ENCODE assay signal across 8 mouse cellular contexts in the genomic region with DNA sequence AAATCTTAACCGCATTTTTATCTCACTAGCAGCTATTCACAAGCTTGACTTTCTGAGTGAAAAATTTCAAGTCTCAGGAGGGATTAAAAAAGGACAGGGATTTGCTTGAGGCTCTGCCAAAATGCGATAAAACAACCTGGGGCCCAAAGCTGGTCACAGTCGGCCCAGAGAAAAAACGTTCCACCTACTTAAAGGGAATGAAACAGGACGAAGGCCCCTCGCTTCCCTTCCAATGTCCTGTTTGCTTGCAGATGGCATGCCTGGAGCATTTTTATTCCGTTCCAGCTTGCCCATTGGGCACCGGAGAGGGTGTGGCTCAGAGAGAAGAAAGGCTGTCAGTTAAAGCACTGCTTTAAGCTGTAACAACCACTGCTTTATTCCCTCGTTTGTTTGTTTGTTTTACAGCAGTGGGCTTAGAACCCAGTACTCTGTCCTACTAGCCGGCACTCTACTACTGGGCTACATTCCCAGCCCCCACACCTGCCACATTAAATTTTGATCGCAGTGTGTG.
DNase-seq lines count a peak whose midpoint lies in the region; ATAC-seq lines count a peak whose summit lies in the region.

No protein-coding gene starts in this region.

- no peak overlapping the region for H3K9ac ChIP-seq in heart, embryonic 11.5 days (ENCODE audit: low read depth, low read length)

- no peaks in the 10 kb centered on the region for H3K9me3 ChIP-seq in heart, embryonic 11.5 days (replicated peaks; ENCODE audit: control insufficient read depth, low read length)

- intact Hi-C loops in left cerebral cortex, postnatal 25 days (cut with DNase I): no loop called here

- H3K27ac ChIP-seq in heart, embryonic 11.5 days (ENCODE audit: low read depth, low read length): no peak overlapping the region

- WGBS in heart, embryonic 11.5 days (ENCODE audit: insufficient replicate concordance): 16% methylated on average over 11 of the region's 11 CpGs

- no peaks in the 10 kb centered on the region for H3K36me3 ChIP-seq in heart, embryonic 11.5 days (ENCODE audit: control insufficient read depth, insufficient read depth, low read length)

- DNase-seq in heart, adult 9 months (ENCODE audit: low spot score in 2 of 2): no peak
- DNase-seq in embryo, embryonic 9.5 days (ENCODE audit: extremely low spot score): peak; percentile 27
- DNase-seq in heart, postnatal 4 days: peak; percentile 7
- peak; percentile 56 to 71 for DNase-seq in left cerebral cortex, postnatal 25 days (ENCODE audit: low spot score in 2 of 2)
- DNase-seq in right cerebral cortex, postnatal 10 days (ENCODE audit: low spot score in 2 of 2): peak; percentile 75 to 86
- DNase-seq in MN1 (ENCODE audit: low spot score): no peak
- no peak for DNase-seq in lung, postnatal 10 days

- H3K4me1 ChIP-seq in heart, embryonic 11.5 days (ENCODE audit: control insufficient read depth, insufficient read depth, low read length): peaks cover 3% of the 10 kb centered on the region; the same call in 1 of the 2 replicates

- no peak for ATAC-seq in heart, embryonic 11.5 days (replicated peaks; ENCODE audit: insufficient number of reproducible peaks, low FRiP score, low TSS enrichment)

- no peaks in the 10 kb centered on the region for H3K27me3 ChIP-seq in heart, embryonic 11.5 days (ENCODE audit: control insufficient read depth, insufficient read depth, low read length)

- H3K4me3 ChIP-seq in heart, embryonic 11.5 days (ENCODE audit: low read depth, low read length): peak overlapping the region; percentile 27

- peak overlapping the region; percentile 59 for H3K4me2 ChIP-seq in heart, embryonic 11.5 days

Comparison
In these comparisons a context has a peak if more than half of its experiments do, and no peak if none do; other contexts are left out.
1. DNase-seq: peak in embryo, embryonic 9.5 days (single experiment), heart, postnatal 4 days (single experiment), left cerebral cortex, postnatal 25 days (2 of 2) and right cerebral cortex, postnatal 10 days (2 of 2); none in heart, adult 9 months (0 of 2), MN1 (single experiment) and lung, postnatal 10 days (single experiment).